Mouse (Mus musculus) erythroblast, embryonic 14.5 days (primary cell): ENCODE data around the gene Lamtor5. TPM values are rescaled to one million over a fixed set of nuclear protein-coding genes. Genes with fewer than 3 reads are reported as not detected.

Source experiments
- H3K27me3 ChIP-seq: 2 replicates; pipeline ENCODE4 v1.6.1; 2012; ENCODE audit warnings: inconsistent platforms; ENCODE audit not compliant: control insufficient read depth
- H3K36me3 ChIP-seq: 2 replicates; pipeline ENCODE4 v1.6.1; 2012; ENCODE audit warnings: mild to moderate bottlenecking, inconsistent platforms; ENCODE audit not compliant: control insufficient read depth
- H3K4me1 ChIP-seq: 2 replicates; pipeline ENCODE4 v1.6.1; 2012; ENCODE audit warnings: inconsistent platforms; ENCODE audit not compliant: control insufficient read depth
- H3K4me3 ChIP-seq: replicated peaks from 2 replicates; pipeline ENCODE3; 2012; ENCODE audit warnings: moderate library complexity, mild to moderate bottlenecking, inconsistent platforms
- H3K9me3 ChIP-seq: 2 replicates; pipeline ENCODE4 v1.6.1; 2012; ENCODE audit warnings: low read length, inconsistent platforms, mixed read lengths; ENCODE audit not compliant: control insufficient read depth
- GATA1 ChIP-seq: IDR thresholded peaks from 2 replicates; pipeline ENCODE4 v1.6.1; 2012; ENCODE audit warnings: low read length, inconsistent platforms, mixed read lengths
- TAL1 ChIP-seq: IDR thresholded peaks from 3 replicates; pipeline ENCODE4 v1.6.1; 2012; ENCODE audit warnings: low read length, inconsistent platforms, mixed read lengths
- polyA plus RNA-seq: library from polyadenylated mRNA; stranded (reverse); fragments of >175 nt; gene quantifications from 2 replicates; pipeline ENCODE4 v1.2.3, GENCODE M21; 2012

The Lamtor5 gene
- polyA plus RNA-seq, 1 experiment: 3.5 TPM

- no peaks in the 10 kb centered on the region for H3K27me3 ChIP-seq
- no peaks in the 10 kb centered on the region for H3K9me3 ChIP-seq
- H3K4me1 ChIP-seq: no peaks in the 10 kb centered on the region
- H3K4me3 ChIP-seq: no peak within 1 kb of the TSS
- H3K36me3 ChIP-seq: no peaks in the 10 kb centered on the region
- no peak for TF ChIP-seq GATA1
- no peak for TF ChIP-seq TAL1
Observed at GRCm38 (mm10) chr3:107239607-107240006, 39.1 kb upstream of the Lamtor5 start, which contains the start of gene Prok1. Gene Prok1 (minus strand): TSS chr3:107239707.

GRCm38 (mm10) chr3:107241389-107242094, 37.1 kb upstream of the Lamtor5 start:
- TF ChIP-seq GATA1 (no peak), TAL1 (no peak)
- H3K27me3 ChIP-seq: no peaks in the 10 kb centered on the region
- H3K4me1 ChIP-seq: no peaks in the 10 kb centered on the region
- no peak overlapping the region for H3K4me3 ChIP-seq
- H3K9me3 ChIP-seq: no peaks in the 10 kb centered on the region
- no peaks in the 10 kb centered on the region for H3K36me3 ChIP-seq

GRCm38 (mm10) chr3:107246876-107247275, 31.8 kb upstream of the Lamtor5 start:
- no peaks in the 10 kb centered on the region for H3K36me3 ChIP-seq
- no peaks in the 10 kb centered on the region for H3K4me1 ChIP-seq
- TF ChIP-seq GATA1: no peak
- no peak for TF ChIP-seq TAL1
- no peaks in the 10 kb centered on the region; the same call in 1 of the 2 replicates for H3K27me3 ChIP-seq
- H3K4me3 ChIP-seq: no peak overlapping the region
- no peaks in the 10 kb centered on the region for H3K9me3 ChIP-seq

- Histone ChIP-seq H3K36me3 (no peaks in the 10 kb centered on the region), H3K4me1 (no peaks in the 10 kb centered on the region), H3K9me3 (no peaks in the 10 kb centered on the region), H3K27me3 (peaks cover 2% of the 10 kb centered on the region; the same call in 1 of the 2 replicates), H3K4me3 (no peak overlapping the region)
- TF ChIP-seq TAL1: no peak
- no peak for TF ChIP-seq GATA1
Observed at GRCm38 (mm10) chr3:107249042-107249441, 29.6 kb upstream of the Lamtor5 start.

GRCm38 (mm10) chr3:107250320-107250719, 28.3 kb upstream of the Lamtor5 start:
- Histone ChIP-seq H3K4me1 (no peaks in the 10 kb centered on the region), H3K9me3 (no peaks in the 10 kb centered on the region), H3K27me3 (peaks cover 2% of the 10 kb centered on the region; the same call in 1 of the 2 replicates), H3K4me3 (no peak overlapping the region), H3K36me3 (no peaks in the 10 kb centered on the region)
- no peak for TF ChIP-seq GATA1
- TF ChIP-seq TAL1: no peak

GRCm38 (mm10) chr3:107252035-107252434, 26.6 kb upstream of the Lamtor5 start:
- peaks cover 2% of the 10 kb centered on the region; the same call in 1 of the 2 replicates for H3K27me3 ChIP-seq
- no peaks in the 10 kb centered on the region for H3K9me3 ChIP-seq
- no peak overlapping the region for H3K4me3 ChIP-seq
- no peaks in the 10 kb centered on the region for H3K4me1 ChIP-seq
- no peaks in the 10 kb centered on the region for H3K36me3 ChIP-seq
- TF ChIP-seq GATA1: no peak
- no peak for TF ChIP-seq TAL1

GRCm38 (mm10) chr3:107253925-107254324, 24.7 kb upstream of the Lamtor5 start:
- Histone ChIP-seq H3K4me1 (no peaks in the 10 kb centered on the region), H3K9me3 (no peaks in the 10 kb centered on the region), H3K27me3 (peaks cover 2% of the 10 kb centered on the region; the same call in 1 of the 2 replicates), H3K36me3 (no peaks in the 10 kb centered on the region), H3K4me3 (no peak overlapping the region)
- TF ChIP-seq TAL1 (no peak), GATA1 (no peak)

- Histone ChIP-seq H3K36me3 (no peaks in the 10 kb centered on the region), H3K4me1 (no peaks in the 10 kb centered on the region), H3K27me3 (peaks cover 2% of the 10 kb centered on the region; the same call in 1 of the 2 replicates), H3K4me3 (no peak overlapping the region), H3K9me3 (no peaks in the 10 kb centered on the region)
- no peak for TF ChIP-seq TAL1
Observed at GRCm38 (mm10) chr3:107255992-107256391, 22.7 kb upstream of the Lamtor5 start.

- Histone ChIP-seq H3K4me3 (no peak overlapping the region), H3K36me3 (no peaks in the 10 kb centered on the region), H3K9me3 (no peaks in the 10 kb centered on the region), H3K4me1 (no peaks in the 10 kb centered on the region), H3K27me3 (peaks cover 2% of the 10 kb centered on the region; the same call in 1 of the 2 replicates)
- no peak for TF ChIP-seq GATA1
- TF ChIP-seq TAL1: no peak
Observed at GRCm38 (mm10) chr3:107256724-107257123, 21.9 kb upstream of the Lamtor5 start.

GRCm38 (mm10) chr3:107257924-107258323, 20.7 kb upstream of the Lamtor5 start:
- no peak overlapping the region for H3K4me3 ChIP-seq
- H3K9me3 ChIP-seq: no peaks in the 10 kb centered on the region
- no peaks in the 10 kb centered on the region for H3K27me3 ChIP-seq
- no peaks in the 10 kb centered on the region for H3K36me3 ChIP-seq
- TF ChIP-seq GATA1 (no peak), TAL1 (no peak)
- H3K4me1 ChIP-seq: no peaks in the 10 kb centered on the region
